Mouse (Mus musculus): Measurements from ENCODE around the gene Bpifb5. TPM values are rescaled to one million over a fixed set of nuclear protein-coding genes. Genes with fewer than 3 reads are reported as not detected.
"Not testable (repeated sequence)": the region's sequence is repeated elsewhere in the genome, so short reads cannot be mapped to it uniquely, and the experiment has no call there.

The Bpifb5 gene
- polyA plus RNA-seq (2016; fragmentation: Nextera tagmentation; extraction: Ambion mirVana): 0.17 TPM in 1 of 2 replicates, not detected in the other

DNA sequence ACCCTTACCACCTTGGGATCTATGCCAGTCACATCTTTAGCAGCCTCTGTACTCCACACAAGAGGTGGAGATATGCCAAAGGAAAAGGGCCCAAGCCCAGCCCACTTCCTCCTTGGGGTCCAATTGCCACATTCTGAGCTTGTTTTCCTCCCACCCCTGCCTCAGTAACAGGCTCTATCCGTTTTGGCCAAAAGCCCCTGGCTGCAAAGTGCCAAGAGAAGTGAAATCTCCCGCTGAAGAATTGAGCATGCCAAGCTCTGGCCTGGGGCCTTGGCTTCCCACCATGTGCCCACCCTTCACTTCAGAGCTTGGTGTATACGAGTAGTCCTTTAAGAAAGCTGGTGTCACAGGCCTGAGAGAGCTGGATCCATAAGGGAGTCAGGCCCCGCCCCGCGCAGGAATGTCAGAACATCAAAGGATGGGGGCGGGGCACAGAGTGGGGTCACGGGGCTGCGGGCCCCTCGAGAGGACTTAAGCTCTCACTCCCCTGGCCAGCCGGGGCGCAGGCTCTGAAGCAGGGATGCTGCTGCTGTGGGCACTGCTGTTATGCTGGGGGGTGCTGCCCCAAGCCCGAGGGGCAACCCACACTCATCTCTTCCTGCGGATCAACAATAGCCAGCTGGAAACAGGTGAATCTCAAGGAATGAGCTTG, at the start of gene Bpifb5:
Bpifb5 (plus strand) TSS at position 478 of the 652 bp plus-strand sequence.
- Histone ChIP-seq H3K4me3 (replicated peaks) (no peak within 1 kb of the TSS), H3K4me2 (peak within 1 kb of the TSS; percentile 36), H3K9ac (replicated peaks) (no peak within 1 kb of the TSS), H3K27ac (no peak within 1 kb of the TSS), H3K27me3 (no peaks in the 10 kb centered on the region), H3K36me3 (no peaks in the 10 kb centered on the region), H3K9me3 (no peaks in the 10 kb centered on the region), H3K4me1 (replicated peaks) (peaks cover 28% of the 10 kb centered on the region)
- 5% methylated on average over 14 of the region's 14 CpGs for WGBS
- no peak for ATAC-seq (ENCODE audit: insufficient number of reproducible peaks, insufficient read depth, low FRiP score, low TSS enrichment, low read depth)

DNA sequence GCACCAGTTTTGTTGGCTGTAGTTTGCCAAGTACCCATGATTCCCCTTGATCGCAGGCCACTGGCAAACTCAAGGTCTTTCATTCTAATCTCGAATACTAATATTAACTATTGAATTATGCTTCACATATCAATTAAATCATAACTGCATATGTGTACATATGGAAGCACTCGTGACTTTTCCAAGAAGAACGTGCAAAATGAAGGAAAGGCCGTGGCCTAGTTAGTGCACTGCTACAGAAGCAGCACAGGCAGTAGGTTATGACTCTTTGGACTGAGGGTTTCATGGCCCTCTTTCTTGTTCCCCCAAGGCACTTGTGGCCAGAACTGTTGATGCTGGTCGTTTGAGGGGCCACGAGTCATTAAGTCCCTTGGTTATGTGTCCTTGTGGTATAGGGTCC, 41.6 kb upstream of the Bpifb5 start:
- H3K4me2 ChIP-seq; H3K27ac ChIP-seq; H3K4me3 ChIP-seq (replicated peaks); H3K9ac ChIP-seq (replicated peaks); H3K4me1 ChIP-seq (replicated peaks); ATAC-seq (ENCODE audit: insufficient number of reproducible peaks, insufficient read depth, low FRiP score, low TSS enrichment, low read depth); H3K36me3 ChIP-seq; H3K9me3 ChIP-seq; H3K27me3 ChIP-seq: not testable (repeated sequence)
- WGBS: 88% methylated on average over 7 of the region's 7 CpGs

DNA sequence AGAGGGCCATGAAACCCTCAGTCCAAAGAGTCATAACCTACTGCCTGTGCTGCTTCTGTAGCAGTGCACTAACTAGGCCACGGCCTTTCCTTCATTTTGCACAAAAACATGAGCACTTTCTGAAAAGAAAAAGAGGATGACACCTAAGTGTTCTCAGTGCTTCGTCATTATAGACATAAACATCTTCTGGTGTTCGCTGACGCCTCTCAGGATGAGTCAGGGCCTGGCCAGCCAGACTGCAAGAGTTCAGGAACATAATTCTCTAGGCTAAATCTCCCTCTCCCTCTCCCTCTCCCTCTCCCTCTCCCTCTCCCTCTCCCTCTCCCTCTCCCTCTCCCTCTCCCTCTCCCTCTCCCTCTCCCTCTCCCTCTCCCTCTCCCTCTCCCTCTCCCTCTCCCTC, 40.5 kb upstream of the Bpifb5 start:
- not testable (repeated sequence) for H3K9ac ChIP-seq (replicated peaks); H3K9me3 ChIP-seq; ATAC-seq (ENCODE audit: insufficient number of reproducible peaks, insufficient read depth, low FRiP score, low TSS enrichment, low read depth); H3K27ac ChIP-seq; H3K27me3 ChIP-seq; H3K4me3 ChIP-seq (replicated peaks); H3K4me1 ChIP-seq (replicated peaks); H3K4me2 ChIP-seq; H3K36me3 ChIP-seq
- 74% methylated on average over 4 of the region's 4 CpGs for WGBS

DNA sequence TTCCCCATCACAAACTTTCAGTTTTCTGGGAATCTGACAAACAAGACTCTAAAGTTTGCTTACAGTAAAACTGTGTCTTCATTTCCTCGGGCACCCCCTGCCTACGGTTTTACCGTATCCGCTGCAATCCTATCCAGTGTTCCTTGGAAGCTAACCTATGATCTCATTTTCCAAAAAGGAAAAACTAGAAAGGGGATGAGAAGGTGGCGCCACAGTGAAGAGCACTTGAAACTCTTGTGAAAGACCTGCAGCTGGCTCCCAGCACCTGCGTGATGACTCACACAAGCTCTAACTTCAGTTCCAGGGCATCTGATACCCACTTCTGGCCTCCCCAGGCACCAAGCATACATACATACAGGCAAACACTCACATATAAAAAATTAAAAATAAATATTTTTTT, 38.2 kb upstream of the Bpifb5 start:
- H3K27me3 ChIP-seq: no peaks in the 10 kb centered on the region
- no peak overlapping the region for H3K4me3 ChIP-seq (replicated peaks)
- H3K9ac ChIP-seq (replicated peaks): no peak overlapping the region
- WGBS: 87% methylated on average over 6 of the region's 6 CpGs
- no peaks in the 10 kb centered on the region; the same call in 1 of the 2 replicates for H3K4me1 ChIP-seq (replicated peaks)
- H3K9me3 ChIP-seq: no peaks in the 10 kb centered on the region
- H3K27ac ChIP-seq: no peak overlapping the region
- H3K4me2 ChIP-seq: no peak overlapping the region
- no peak for ATAC-seq (ENCODE audit: insufficient number of reproducible peaks, insufficient read depth, low FRiP score, low TSS enrichment, low read depth)
- no peaks in the 10 kb centered on the region for H3K36me3 ChIP-seq

DNA sequence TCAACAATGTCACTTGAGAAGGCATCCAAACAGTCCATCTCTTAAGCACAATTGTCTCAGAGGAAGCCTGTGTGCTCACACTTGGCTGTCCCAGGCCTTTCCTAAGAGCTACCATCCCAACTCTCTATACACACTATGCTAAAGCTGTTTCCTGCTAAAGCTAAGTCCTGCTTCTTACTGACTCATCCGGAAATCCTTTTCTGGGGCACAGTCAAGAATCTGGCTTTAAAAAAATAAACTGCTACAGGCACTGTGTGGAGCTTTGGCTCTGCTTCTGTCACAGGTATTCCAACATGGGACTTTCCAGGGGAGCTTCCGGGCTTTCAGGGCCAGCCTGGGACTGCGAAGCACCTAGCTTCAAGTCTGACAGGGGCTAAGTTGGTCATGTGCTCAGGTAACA, 37.8 kb upstream of the Bpifb5 start:
- ATAC-seq (ENCODE audit: insufficient number of reproducible peaks, insufficient read depth, low FRiP score, low TSS enrichment, low read depth): no peak
- Histone ChIP-seq H3K27me3 (no peaks in the 10 kb centered on the region), H3K9ac (replicated peaks) (no peak overlapping the region), H3K4me1 (replicated peaks) (no peaks in the 10 kb centered on the region; the same call in 1 of the 2 replicates), H3K9me3 (no peaks in the 10 kb centered on the region), H3K4me3 (replicated peaks) (no peak overlapping the region), H3K4me2 (no peak overlapping the region), H3K36me3 (no peaks in the 10 kb centered on the region), H3K27ac (no peak overlapping the region)
- WGBS: 82% methylated on average over 3 of the region's 3 CpGs

DNA sequence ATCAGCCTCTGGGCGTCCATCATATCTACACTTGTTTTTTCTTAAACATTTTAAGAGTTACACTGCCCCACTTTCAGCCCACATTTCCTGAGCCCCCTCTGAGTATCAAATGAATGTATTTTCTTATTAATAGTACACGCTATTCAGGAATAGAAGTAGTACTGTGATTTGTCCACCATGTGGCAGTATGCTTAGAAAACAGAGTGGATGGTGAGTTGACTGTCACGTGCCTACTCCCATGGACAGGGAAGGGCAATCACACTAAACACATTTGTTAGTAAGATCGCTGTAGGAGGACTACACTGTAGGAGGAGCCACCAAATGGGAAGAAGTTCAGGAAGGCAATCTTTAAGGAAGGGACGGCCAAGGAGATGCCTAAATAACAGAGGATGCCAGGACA, 36.1 kb upstream of the Bpifb5 start:
- H3K27ac ChIP-seq: no peak overlapping the region
- no peak overlapping the region for H3K4me3 ChIP-seq (replicated peaks)
- H3K9ac ChIP-seq (replicated peaks): no peak overlapping the region
- no peaks in the 10 kb centered on the region; the same call in 1 of the 2 replicates for H3K4me1 ChIP-seq (replicated peaks)
- no peaks in the 10 kb centered on the region for H3K36me3 ChIP-seq
- ATAC-seq (ENCODE audit: insufficient number of reproducible peaks, insufficient read depth, low FRiP score, low TSS enrichment, low read depth): no peak
- no peaks in the 10 kb centered on the region for H3K9me3 ChIP-seq
- H3K4me2 ChIP-seq: no peak overlapping the region
- H3K27me3 ChIP-seq: no peaks in the 10 kb centered on the region
- WGBS: 40% methylated on average over 5 of the region's 5 CpGs

DNA sequence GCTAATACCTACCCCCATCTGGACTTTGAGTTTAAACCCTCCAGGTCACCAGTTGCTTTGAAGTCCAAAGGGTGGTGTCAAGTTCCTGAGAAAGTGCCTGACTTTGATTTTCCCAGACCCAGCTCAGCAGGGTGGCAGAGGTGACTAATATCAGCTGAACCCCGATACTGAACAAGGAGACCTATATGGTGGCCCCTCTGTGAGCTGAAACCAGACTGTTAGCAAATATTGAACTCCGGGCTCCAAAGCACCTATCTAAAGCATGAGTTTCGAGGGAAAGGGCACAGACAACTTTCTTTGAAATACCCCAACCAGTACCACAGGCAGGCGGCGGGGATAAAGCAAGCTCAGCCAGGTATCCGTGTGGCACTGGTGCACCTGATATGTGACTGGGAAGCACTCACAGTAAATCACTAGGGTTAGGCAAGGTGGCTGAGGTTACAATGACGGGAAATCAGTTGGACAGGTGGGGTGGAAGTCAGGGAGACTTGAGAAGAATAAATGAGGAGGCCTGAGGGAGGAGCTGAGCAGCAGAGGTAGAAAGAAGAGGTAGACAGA, 33.6 kb upstream of the Bpifb5 start:
- Histone ChIP-seq H3K4me3 (replicated peaks) (no peak overlapping the region), H3K36me3 (no peaks in the 10 kb centered on the region)

DNA sequence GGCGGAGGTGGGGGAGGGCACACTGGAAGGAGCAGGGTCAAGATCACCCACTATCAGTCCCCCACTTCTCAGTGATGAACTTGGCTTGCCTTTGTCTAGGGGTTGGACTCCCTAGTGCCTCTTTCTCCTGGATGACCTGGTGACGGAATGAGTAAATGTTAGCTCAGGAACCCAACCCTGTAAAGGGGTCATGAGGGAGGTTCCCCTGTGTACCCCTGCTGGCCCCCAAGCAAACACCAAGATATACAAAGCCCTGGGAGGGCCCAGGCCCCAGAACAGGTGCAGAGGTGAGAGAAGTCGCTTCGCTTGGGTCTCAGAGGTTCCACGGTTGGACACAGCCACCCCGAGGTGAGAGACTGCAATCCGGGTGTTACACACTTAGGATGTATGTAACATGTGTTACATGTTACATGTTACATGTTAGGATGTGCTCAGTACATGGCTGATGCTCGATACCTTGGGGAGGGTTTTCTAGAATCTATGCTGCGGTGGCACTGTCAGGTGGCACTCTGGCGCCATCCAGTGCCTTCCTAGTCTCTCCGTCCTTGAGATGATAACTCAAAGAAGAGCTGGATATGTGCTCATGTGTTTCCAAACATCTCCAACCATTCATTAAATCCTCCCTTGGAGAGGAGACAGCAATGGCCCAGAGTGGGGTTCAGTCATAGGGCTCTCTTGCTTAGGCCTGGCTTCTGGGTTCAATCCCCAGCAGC, 32.8 kb upstream of the Bpifb5 start, which contains the start of gene Bpifb1:
Bpifb1 (plus strand) TSS at position 273 of the 713 bp plus-strand sequence.
- Histone ChIP-seq H3K27ac (no peak within 1 kb of the TSS), H3K4me1 (replicated peaks) (no peaks in the 10 kb centered on the region), H3K27me3 (no peaks in the 10 kb centered on the region), H3K4me2 (no peak within 1 kb of the TSS), H3K9ac (replicated peaks) (no peak within 1 kb of the TSS), H3K4me3 (replicated peaks) (no peak within 1 kb of the TSS), H3K9me3 (no peaks in the 10 kb centered on the region), H3K36me3 (no peaks in the 10 kb centered on the region)
- 81% methylated on average over 11 of the region's 11 CpGs for WGBS
- ATAC-seq (ENCODE audit: insufficient number of reproducible peaks, insufficient read depth, low FRiP score, low TSS enrichment, low read depth): no peak

More for the DNA sequence above, 33.6 kb upstream of the Bpifb5 start:
- no peaks in the 10 kb centered on the region for H3K4me1 ChIP-seq (replicated peaks)
- H3K9ac ChIP-seq (replicated peaks): no peak overlapping the region
- H3K27me3 ChIP-seq: no peaks in the 10 kb centered on the region
- no peak overlapping the region for H3K27ac ChIP-seq
- H3K4me2 ChIP-seq: no peak overlapping the region
- no peak for ATAC-seq (ENCODE audit: insufficient number of reproducible peaks, insufficient read depth, low FRiP score, low TSS enrichment, low read depth)
- WGBS: 76% methylated on average over 7 of the region's 7 CpGs
- no peaks in the 10 kb centered on the region for H3K9me3 ChIP-seq

DNA sequence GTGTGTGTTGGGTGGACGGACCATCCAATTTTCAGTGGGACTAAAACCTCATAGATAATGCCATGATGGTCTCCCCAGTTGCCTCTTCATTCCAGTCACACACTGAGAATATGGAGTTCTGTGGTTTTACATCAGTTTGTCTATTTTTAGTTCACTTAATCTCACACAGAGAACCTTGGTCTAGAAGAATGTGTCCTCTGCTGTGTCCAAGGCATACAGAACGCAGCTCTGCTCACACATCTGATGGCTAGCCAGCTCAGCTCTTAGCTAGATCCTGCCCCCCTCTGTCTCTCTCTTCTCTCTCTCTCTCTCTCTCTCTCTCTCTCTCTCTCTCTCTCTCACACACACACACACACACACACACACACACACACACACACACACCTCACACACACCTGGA, 31.4 kb upstream of the Bpifb5 start:
- H3K9ac ChIP-seq (replicated peaks): no peak overlapping the region
- no peaks in the 10 kb centered on the region for H3K9me3 ChIP-seq
- H3K4me2 ChIP-seq: no peak overlapping the region
- no peak overlapping the region for H3K4me3 ChIP-seq (replicated peaks)
- no peaks in the 10 kb centered on the region for H3K36me3 ChIP-seq
- no peaks in the 10 kb centered on the region for H3K27me3 ChIP-seq
- no peak for ATAC-seq (ENCODE audit: insufficient number of reproducible peaks, insufficient read depth, low FRiP score, low TSS enrichment, low read depth)
- H3K27ac ChIP-seq: no peak overlapping the region
- 90% methylated on average over 2 of the region's 2 CpGs for WGBS
- no peaks in the 10 kb centered on the region for H3K4me1 ChIP-seq (replicated peaks)

DNA sequence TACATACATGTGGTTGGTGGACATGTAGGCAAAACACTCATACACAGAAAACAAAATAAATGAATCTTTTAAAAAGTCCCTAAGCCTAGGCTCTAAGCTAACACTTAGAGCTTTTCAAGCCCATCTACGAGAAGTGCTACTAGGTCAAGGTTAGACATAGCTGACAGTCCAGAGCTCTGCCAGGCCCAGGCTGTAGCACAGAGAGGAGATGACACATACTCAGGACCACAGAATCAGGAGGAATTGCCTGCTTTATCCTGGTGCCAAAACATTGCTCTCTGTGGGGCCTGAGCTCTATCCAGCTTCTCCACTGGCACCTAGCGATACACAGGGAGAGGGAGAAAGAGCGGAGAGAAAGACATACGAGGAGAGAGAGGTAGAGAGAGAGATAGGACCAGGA, 30.5 kb upstream of the Bpifb5 start:
- 89% methylated on average over 4 of the region's 4 CpGs for WGBS
- Histone ChIP-seq H3K27me3 (no peaks in the 10 kb centered on the region), H3K9ac (replicated peaks) (no peak overlapping the region), H3K4me1 (replicated peaks) (no peaks in the 10 kb centered on the region), H3K4me2 (no peak overlapping the region), H3K27ac (no peak overlapping the region), H3K9me3 (no peaks in the 10 kb centered on the region), H3K4me3 (replicated peaks) (no peak overlapping the region), H3K36me3 (no peaks in the 10 kb centered on the region)
- ATAC-seq (ENCODE audit: insufficient number of reproducible peaks, insufficient read depth, low FRiP score, low TSS enrichment, low read depth): no peak

DNA sequence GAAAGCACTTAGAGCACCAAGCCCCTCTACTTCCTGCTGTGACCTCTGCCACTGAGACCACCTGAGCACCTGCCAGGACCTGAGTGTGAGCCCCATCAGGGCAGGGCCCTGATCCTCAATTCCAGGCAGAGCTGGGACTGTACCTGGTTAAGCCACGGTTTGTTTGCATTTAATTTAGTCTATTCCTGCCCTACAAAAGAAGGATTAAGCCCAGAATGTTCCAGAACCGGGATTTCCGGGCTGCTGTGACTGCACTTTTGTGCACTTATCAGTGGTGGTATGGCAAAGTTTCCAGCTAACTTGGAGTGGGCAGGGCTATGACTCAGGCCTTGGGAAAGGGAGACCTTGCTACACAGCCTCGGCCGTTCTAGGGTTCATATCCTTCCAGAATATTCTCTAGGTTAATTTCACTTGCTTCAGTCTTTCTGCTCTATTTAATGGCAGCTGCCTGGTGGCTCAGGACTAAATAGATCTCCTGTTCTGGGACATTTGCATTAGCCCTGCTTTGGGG, 29.5 kb upstream of the Bpifb5 start:
- WGBS: 81% methylated on average over 5 of the region's 5 CpGs
- no peaks in the 10 kb centered on the region for H3K36me3 ChIP-seq
- H3K9ac ChIP-seq (replicated peaks): no peak overlapping the region
- H3K4me3 ChIP-seq (replicated peaks): no peak overlapping the region
- H3K27ac ChIP-seq: no peak overlapping the region
- H3K4me1 ChIP-seq (replicated peaks): no peaks in the 10 kb centered on the region
- no peaks in the 10 kb centered on the region for H3K27me3 ChIP-seq
- no peaks in the 10 kb centered on the region for H3K9me3 ChIP-seq
- H3K4me2 ChIP-seq: no peak overlapping the region
- no peak for ATAC-seq (ENCODE audit: insufficient number of reproducible peaks, insufficient read depth, low FRiP score, low TSS enrichment, low read depth)

Measured in limb, embryonic 12.5 days (tissue).